Mouse (Mus musculus): ENCODE data around the gene Grid2. TPM values are rescaled to one million over a fixed set of nuclear protein-coding genes. Genes with fewer than 3 reads are reported as not detected.

Grid2 gene
- polyA plus RNA-seq, 1 experiment from 2014 or later: 3.9 TPM

DNA sequence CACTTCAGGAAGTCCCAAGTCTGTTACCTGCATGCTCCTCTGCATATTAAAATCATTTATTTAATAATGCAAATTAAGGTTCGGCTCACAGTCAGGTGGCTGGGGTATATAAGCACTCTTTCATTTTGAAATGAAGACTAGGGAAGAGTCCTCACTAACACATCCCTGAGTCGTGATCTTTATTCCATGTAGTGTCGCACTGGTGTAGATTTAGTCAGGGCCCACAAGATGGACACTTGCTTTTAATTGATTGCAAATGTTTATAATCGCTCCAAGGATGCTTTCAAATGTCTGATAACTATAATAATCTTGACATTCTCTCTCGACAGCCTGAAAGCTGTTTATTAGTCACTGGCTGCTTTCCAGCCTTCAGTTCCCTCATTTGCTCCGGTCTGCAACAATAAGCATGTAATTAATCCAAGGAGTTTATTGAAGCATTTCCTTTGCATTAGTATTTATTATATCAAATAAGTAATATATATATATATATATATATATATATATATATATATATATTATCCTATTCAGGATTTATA is 661.4 kb downstream of the Grid2 start:
- Histone ChIP-seq H3K9me3 (no peaks in the 10 kb centered on the region), H3K4me3 (no peak overlapping the region), H3K4me1 (no peaks in the 10 kb centered on the region), H3K4me2 (replicated peaks) (no peak overlapping the region), H3K27me3 (no peaks in the 10 kb centered on the region), H3K9ac (replicated peaks) (no peak overlapping the region), H3K27ac (replicated peaks) (no peak overlapping the region), H3K36me3 (no peaks in the 10 kb centered on the region)
- peak; percentile 48; the same call in 1 of the 2 replicates for ATAC-seq (replicated peaks)
- 38% methylated on average over 6 of the region's 6 CpGs for WGBS

DNA sequence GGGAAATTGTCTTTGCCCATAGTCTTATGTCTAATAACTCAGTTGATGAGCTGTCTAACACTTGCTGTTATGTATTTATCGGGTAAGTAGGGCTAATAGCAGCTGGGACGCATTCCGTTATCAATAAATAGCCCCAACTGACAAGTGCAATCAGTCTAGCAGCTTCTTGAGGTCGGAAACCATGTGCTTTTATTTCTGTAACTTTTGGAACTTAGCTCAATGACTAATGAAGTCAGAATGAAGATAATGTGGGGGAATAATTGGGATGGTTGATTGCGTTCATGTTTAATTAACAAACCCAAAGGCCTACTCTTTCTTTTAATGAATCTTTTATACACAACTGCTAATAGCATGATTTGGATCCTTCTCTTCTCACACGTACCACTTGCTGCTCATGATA is 666.3 kb downstream of the Grid2 start:
- Histone ChIP-seq H3K9me3 (no peaks in the 10 kb centered on the region), H3K4me3 (no peak overlapping the region), H3K27me3 (no peaks in the 10 kb centered on the region), H3K4me1 (no peaks in the 10 kb centered on the region), H3K9ac (replicated peaks) (no peak overlapping the region), H3K4me2 (replicated peaks) (no peak overlapping the region), H3K27ac (replicated peaks) (no peak overlapping the region), H3K36me3 (no peaks in the 10 kb centered on the region)
- 73% methylated on average over 6 of the region's 6 CpGs for WGBS
- ATAC-seq (replicated peaks): no peak

DNA sequence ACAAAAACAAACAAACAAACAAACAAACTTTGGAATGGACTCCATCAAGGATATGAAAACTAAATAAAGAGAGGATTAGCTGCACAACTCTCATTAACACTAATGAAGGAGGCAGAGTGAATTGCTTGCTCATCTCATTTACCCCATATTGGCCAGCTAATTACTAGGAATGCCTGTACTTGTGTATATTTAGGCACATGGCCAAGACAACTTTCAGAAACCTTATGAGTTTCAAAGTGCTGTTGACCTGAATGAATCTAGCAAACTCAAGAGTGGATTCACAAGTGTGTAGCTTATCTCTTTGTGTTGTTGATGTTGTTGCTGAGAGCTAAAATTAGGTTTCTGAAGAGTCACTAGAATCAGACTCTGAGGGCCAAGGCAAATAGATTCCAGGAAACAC is 675.5 kb downstream of the Grid2 start:
- H3K4me3 ChIP-seq: no peak overlapping the region
- H3K36me3 ChIP-seq: no peaks in the 10 kb centered on the region
- H3K27ac ChIP-seq (replicated peaks): no peak overlapping the region
- no peak for ATAC-seq (replicated peaks)
- H3K4me1 ChIP-seq: no peaks in the 10 kb centered on the region
- H3K9me3 ChIP-seq: no peaks in the 10 kb centered on the region
- H3K27me3 ChIP-seq: no peaks in the 10 kb centered on the region
- H3K4me2 ChIP-seq (replicated peaks): no peak overlapping the region
- no peak overlapping the region for H3K9ac ChIP-seq (replicated peaks)

DNA sequence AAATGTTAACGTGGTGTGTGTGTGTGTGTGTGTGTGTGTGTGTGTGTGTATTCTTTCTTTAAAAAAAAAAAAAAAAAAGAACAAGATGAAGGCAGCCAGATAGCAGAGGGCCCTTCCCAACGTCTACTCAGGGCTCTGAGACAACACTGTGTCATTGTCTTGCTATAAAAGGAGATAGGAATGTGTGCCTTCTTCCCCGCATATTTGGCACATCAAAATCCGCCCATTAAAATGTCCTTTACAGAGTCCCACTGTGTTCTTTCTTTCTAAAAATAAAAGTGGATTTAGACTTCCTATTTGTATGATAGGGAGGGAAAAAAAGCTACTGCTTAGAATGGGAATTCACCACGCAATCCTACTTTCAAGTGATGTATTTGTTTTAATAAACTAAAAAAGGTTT is 691.0 kb downstream of the Grid2 start:
- Histone ChIP-seq H3K9ac (replicated peaks) (no peak overlapping the region), H3K36me3 (no peaks in the 10 kb centered on the region), H3K27me3 (no peaks in the 10 kb centered on the region), H3K4me3 (no peak overlapping the region), H3K27ac (replicated peaks) (no peak overlapping the region), H3K4me1 (no peaks in the 10 kb centered on the region), H3K9me3 (no peaks in the 10 kb centered on the region), H3K4me2 (replicated peaks) (no peak overlapping the region)
- 53% methylated on average over 5 of the region's 5 CpGs for WGBS
- no peak for ATAC-seq (replicated peaks)

DNA sequence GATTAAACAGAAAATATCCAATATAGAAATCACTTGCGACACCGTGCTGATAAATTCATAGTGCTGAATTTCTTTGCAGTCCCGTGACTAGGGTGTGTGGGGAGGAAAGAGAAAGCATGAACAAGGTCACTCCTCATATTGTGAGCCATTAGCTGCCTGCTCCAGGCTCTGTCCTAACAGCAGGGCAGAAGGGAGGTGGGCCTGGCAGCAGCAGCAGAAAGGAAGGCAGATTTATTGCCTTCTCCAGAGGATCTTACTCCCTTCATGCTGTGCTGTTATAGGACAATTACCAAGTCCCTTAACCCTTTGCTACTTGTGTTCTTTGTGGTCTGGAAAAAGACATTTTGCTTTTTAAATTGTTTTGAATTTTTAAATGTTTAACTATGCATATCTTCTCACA is 708.1 kb downstream of the Grid2 start:
- no peaks in the 10 kb centered on the region for H3K9me3 ChIP-seq
- peak; percentile 46; the same call in 1 of the 2 replicates for ATAC-seq (replicated peaks)
- no peak overlapping the region for H3K4me2 ChIP-seq (replicated peaks)
- H3K4me3 ChIP-seq: no peak overlapping the region
- 74% methylated on average over 3 of the region's 3 CpGs for WGBS
- H3K9ac ChIP-seq (replicated peaks): no peak overlapping the region
- no peak overlapping the region for H3K27ac ChIP-seq (replicated peaks)
- H3K36me3 ChIP-seq: no peaks in the 10 kb centered on the region
- no peaks in the 10 kb centered on the region for H3K27me3 ChIP-seq
- H3K4me1 ChIP-seq: no peaks in the 10 kb centered on the region

DNA sequence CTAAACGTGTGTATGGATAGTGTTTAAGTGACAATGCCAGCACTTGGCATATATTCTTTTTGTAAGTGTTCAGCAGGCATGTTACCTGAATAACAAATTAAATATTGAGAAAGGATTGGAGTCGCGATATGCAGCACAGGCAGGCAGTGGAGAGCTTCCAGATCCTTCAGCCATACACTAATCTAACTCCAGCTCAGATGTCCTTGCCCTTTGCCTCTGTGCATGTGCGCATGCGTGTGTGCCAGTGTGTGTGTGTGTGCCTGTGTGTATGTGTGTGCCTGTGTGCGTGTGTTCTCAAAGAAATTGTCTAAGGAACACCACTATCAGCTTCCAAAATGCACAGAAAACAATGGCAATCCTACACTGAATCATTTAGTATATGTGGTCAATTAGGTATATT is 708.6 kb downstream of the Grid2 start:
- Histone ChIP-seq H3K27ac (replicated peaks) (no peak overlapping the region), H3K27me3 (no peaks in the 10 kb centered on the region), H3K4me3 (no peak overlapping the region), H3K36me3 (no peaks in the 10 kb centered on the region), H3K9ac (replicated peaks) (no peak overlapping the region), H3K4me2 (replicated peaks) (no peak overlapping the region), H3K9me3 (no peaks in the 10 kb centered on the region), H3K4me1 (no peaks in the 10 kb centered on the region)
- WGBS: 73% methylated on average over 6 of the region's 6 CpGs
- peak; percentile 53; the same call in 1 of the 2 replicates for ATAC-seq (replicated peaks)

DNA sequence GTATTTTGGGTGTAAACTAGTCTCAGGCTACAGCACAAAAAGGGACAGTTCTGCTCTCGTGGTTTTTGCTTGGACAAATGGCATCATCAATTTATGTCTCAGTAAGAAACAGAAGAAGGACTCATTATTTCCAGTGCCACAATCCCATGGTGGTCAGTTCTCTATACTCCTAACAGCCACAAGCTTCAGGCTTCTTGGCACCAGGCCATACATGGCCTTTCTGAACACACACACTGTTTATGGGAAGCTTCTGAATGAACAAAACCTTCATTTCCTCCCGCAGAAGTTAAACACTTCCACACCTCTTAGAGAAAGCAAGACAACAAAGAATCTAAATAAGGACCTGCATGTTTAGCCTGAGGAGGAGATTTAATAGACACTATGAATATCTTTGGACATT is 709.1 kb downstream of the Grid2 start:
- WGBS: 25% methylated on average over 2 of the region's 2 CpGs
- peak; percentile 55; the same call in 1 of the 2 replicates for ATAC-seq (replicated peaks)
- no peak overlapping the region for H3K27ac ChIP-seq (replicated peaks)
- no peaks in the 10 kb centered on the region for H3K4me1 ChIP-seq
- no peaks in the 10 kb centered on the region for H3K27me3 ChIP-seq
- H3K9me3 ChIP-seq: no peaks in the 10 kb centered on the region
- no peaks in the 10 kb centered on the region for H3K36me3 ChIP-seq
- no peak overlapping the region for H3K4me3 ChIP-seq
- no peak overlapping the region for H3K9ac ChIP-seq (replicated peaks)
- no peak overlapping the region for H3K4me2 ChIP-seq (replicated peaks)

DNA sequence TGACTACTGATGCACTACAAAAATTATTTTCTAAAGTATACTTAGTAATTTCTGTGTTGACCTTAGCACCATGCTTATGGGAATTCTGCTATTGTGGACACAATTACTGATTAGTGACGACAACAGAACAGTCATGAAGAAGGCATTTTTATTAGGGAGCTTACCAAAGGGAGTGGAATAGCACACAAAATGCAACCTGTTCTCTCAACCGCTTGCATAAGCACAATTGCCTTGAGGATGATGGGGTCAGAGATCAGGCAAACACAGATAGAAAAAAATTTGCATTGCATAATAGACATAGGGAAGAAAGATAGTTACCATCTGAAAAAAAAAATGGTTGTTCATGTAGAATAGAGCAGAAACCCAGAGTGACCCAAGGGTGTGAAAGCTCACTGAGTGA is 790.4 kb downstream of the Grid2 start:
- Histone ChIP-seq H3K9me3 (no peaks in the 10 kb centered on the region), H3K4me3 (no peak overlapping the region), H3K4me2 (replicated peaks) (no peak overlapping the region), H3K36me3 (no peaks in the 10 kb centered on the region), H3K9ac (replicated peaks) (no peak overlapping the region), H3K27ac (replicated peaks) (no peak overlapping the region), H3K27me3 (no peaks in the 10 kb centered on the region), H3K4me1 (no peaks in the 10 kb centered on the region)
- 83% methylated on average over 2 of the region's 2 CpGs for WGBS
- ATAC-seq (replicated peaks): no peak

DNA sequence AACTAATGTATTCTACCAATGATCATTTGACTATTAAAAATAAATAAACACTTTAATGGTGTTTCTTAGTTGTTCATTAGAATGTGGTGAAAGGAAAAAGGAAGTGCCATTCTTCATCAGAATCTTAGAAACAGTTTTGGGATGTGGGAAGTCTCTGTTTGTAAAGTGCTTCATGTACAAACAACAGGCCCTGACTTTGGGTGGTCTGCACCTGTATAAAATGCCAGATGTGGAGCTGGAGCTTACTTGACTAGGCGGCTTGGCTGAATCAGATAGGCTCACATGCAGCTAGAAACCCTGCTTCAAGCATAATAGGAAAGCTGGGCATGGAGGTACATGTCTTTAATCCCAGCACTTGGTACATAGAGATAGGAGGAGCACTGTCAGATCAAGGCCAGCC is 791.1 kb downstream of the Grid2 start:
- H3K4me3 ChIP-seq: no peak overlapping the region
- H3K4me2 ChIP-seq (replicated peaks): no peak overlapping the region
- ATAC-seq (replicated peaks): no peak
- WGBS: 87% methylated on average over 1 of the region's 1 CpGs
- no peak overlapping the region for H3K27ac ChIP-seq (replicated peaks)
- no peaks in the 10 kb centered on the region for H3K27me3 ChIP-seq
- H3K9ac ChIP-seq (replicated peaks): no peak overlapping the region
- H3K36me3 ChIP-seq: no peaks in the 10 kb centered on the region
- no peaks in the 10 kb centered on the region for H3K4me1 ChIP-seq
- H3K9me3 ChIP-seq: no peaks in the 10 kb centered on the region

DNA sequence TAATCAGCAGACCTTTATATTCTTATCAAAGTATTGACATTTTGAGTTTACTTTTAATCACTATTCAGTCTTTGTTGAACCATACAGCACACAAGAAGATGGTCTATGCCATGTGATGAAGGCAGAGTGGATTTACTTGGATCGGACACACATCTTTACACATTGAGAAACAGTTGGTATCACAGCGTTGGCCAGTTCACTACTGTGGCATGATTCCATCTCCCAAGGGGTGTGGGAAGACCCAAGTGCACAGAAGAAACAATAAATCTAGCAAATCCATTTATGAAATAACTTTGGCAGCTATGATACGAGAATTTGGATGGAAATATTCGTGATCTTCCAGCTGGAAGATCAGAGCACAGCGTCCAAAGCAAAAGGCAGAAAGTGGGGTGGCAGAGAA is 792.3 kb downstream of the Grid2 start:
- Histone ChIP-seq H3K9me3 (no peaks in the 10 kb centered on the region), H3K9ac (replicated peaks) (no peak overlapping the region), H3K27me3 (no peaks in the 10 kb centered on the region), H3K4me1 (no peaks in the 10 kb centered on the region), H3K27ac (replicated peaks) (no peak overlapping the region), H3K36me3 (no peaks in the 10 kb centered on the region), H3K4me3 (no peak overlapping the region), H3K4me2 (replicated peaks) (no peak overlapping the region)
- no peak for ATAC-seq (replicated peaks)
- WGBS: 82% methylated on average over 5 of the region's 5 CpGs

DNA sequence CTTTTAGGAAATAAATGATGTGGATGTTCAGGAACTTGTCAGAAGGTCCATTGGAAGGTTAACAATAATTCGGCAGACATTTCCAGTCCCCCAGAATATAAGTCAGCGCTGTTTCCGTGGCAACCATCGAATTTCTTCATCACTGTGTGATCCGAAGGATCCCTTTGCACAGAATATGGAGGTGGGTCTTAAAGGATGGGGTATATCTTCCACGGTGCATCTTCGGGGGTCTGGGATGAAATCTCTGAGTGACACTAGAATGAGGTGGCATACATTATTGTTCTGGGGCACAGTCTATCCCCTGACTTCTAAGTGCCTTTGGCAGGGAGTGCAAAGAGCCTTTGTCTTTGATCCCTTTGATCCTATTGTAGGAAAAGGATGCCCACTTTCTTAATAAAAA is 808.2 kb downstream of the Grid2 start:
- Histone ChIP-seq H3K36me3 (no peaks in the 10 kb centered on the region), H3K4me2 (replicated peaks) (no peak overlapping the region), H3K27ac (replicated peaks) (no peak overlapping the region), H3K27me3 (no peaks in the 10 kb centered on the region), H3K4me3 (no peak overlapping the region), H3K9ac (replicated peaks) (no peak overlapping the region), H3K4me1 (no peaks in the 10 kb centered on the region), H3K9me3 (no peaks in the 10 kb centered on the region)
- 79% methylated on average over 7 of the region's 7 CpGs for WGBS
- no peak for ATAC-seq (replicated peaks)

DNA sequence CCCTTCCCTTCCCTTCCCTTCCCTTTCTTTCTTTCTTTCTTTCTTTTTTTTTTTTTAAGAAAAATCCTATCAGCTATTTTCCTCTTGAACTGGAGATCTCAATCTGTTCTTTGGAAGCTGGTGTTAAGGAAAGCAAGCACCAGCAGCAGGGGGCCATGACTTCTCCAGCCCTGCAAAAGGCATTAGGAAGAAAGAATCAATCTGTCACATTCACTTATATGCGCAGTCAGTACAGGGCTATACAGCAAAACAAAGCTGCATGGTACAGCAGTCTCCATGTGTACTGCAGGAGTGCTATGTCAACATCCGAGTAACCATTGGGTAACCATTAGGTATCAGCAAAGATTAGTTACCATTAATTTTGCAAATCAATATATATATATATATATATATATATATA is 809.0 kb downstream of the Grid2 start:
- H3K27me3 ChIP-seq: no peaks in the 10 kb centered on the region
- H3K4me1 ChIP-seq: no peaks in the 10 kb centered on the region
- no peak overlapping the region for H3K27ac ChIP-seq (replicated peaks)
- H3K4me3 ChIP-seq: no peak overlapping the region
- H3K9ac ChIP-seq (replicated peaks): no peak overlapping the region
- H3K4me2 ChIP-seq (replicated peaks): no peak overlapping the region
- WGBS: 82% methylated on average over 2 of the region's 2 CpGs
- no peaks in the 10 kb centered on the region for H3K36me3 ChIP-seq
- no peaks in the 10 kb centered on the region for H3K9me3 ChIP-seq
- no peak for ATAC-seq (replicated peaks)

DNA sequence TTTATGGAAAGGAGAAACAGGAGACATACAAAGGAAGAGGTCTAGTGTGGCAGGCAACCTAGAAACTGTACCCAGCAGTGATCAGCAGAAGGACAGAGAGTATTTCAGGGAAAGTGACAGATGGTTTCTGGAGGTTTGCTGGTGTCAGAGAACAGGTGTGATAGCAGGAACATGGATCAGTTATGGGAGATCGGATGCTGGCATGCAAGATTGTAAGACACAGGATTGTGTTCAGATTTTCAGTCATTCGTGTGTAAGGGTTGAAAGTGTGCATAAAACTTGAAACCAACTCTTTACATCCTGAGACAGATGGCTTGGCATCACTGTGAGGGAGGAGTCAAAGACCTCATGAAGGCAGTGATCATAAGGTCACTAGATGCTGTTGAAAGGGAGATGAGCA is 817.7 kb downstream of the Grid2 start:
- ATAC-seq (replicated peaks): no peak
- H3K9me3 ChIP-seq: no peaks in the 10 kb centered on the region

More for the DNA sequence above, 817.7 kb downstream of the Grid2 start:
- no peak overlapping the region for H3K4me2 ChIP-seq (replicated peaks)
- H3K36me3 ChIP-seq: no peaks in the 10 kb centered on the region
- 79% methylated on average over 2 of the region's 2 CpGs for WGBS
- no peaks in the 10 kb centered on the region for H3K27me3 ChIP-seq
- H3K27ac ChIP-seq (replicated peaks): no peak overlapping the region
- H3K9ac ChIP-seq (replicated peaks): no peak overlapping the region
- no peaks in the 10 kb centered on the region for H3K4me1 ChIP-seq
- H3K4me3 ChIP-seq: no peak overlapping the region

Data from forebrain, embryonic 15.5 days (tissue).